Mouse (Mus musculus) 3T3-L1 (cell line): Measurements from ENCODE around the gene Cdh10.

Experiments used
- DNase-seq: peaks from one replicate; pipeline ENCODE4 v3.0.0-alpha.2; 2015; ENCODE audit warnings: low read depth, low spot score

Cdh10 gene

GRCm38 (mm10) chr15:18975041-18975440 lies 156.3 kb downstream of the Cdh10 start:
- DNase-seq: no peak

GRCm38 (mm10) chr15:18984891-18985290 lies 166.1 kb downstream of the Cdh10 start:
- no peak for DNase-seq

- DNase-seq: no peak
Observed at GRCm38 (mm10) chr15:18987671-18988070, 168.9 kb downstream of the Cdh10 start.

GRCm38 (mm10) chr15:18993512-18993911 lies 174.8 kb downstream of the Cdh10 start:
- no peak for DNase-seq

- DNase-seq: no peak
Observed at GRCm38 (mm10) chr15:18994294-18994693, 175.5 kb downstream of the Cdh10 start.

- DNase-seq: no peak
Observed at GRCm38 (mm10) chr15:19010829-19011228, 192.1 kb downstream of the Cdh10 start.

GRCm38 (mm10) chr15:19032983-19033382 lies 214.2 kb downstream of the Cdh10 start:
- no peak for DNase-seq

GRCm38 (mm10) chr15:19040077-19040476 lies 221.3 kb downstream of the Cdh10 start:
- no peak for DNase-seq
